Mouse (Mus musculus) ES-Bruce4 (cell line): Measurements from ENCODE around the gene Minpp1.
"Not testable (repeated sequence)": the region's sequence is repeated elsewhere in the genome, so short reads cannot be mapped to it uniquely, and the experiment has no call there.

Experiments
- CTCF ChIP-seq: IDR thresholded peaks from one replicate; pipeline ENCODE4 v1.8.1; 2011; ENCODE audit warnings: low read depth, low read length
- POLR2A ChIP-seq: IDR thresholded peaks from one replicate; pipeline ENCODE4 v1.8.1; 2011; ENCODE audit warnings: low read length; ENCODE audit not compliant: insufficient read depth

GRCm38 (mm10) chr19:32457631-32458030, 27.9 kb upstream of the Minpp1 start:
- not testable (repeated sequence) for TF ChIP-seq CTCF, POLR2A
